In genomic region chr11:59505839-59506712, GRCm38 (mm10) we compare ENCODE assay signal across 8 mouse cellular contexts. TPM values are rescaled to one million over a fixed set of nuclear protein-coding genes. Genes with fewer than 3 reads are reported as not detected.
A peak's percentile ranks its signal among the peaks of the same experiment; 100 is the strongest.
DNase-seq lines count a peak whose midpoint lies in the region; ATAC-seq and TF ChIP-seq lines count a peak whose summit lies in the region.

No protein-coding gene starts in this region.

- no peak for TF ChIP-seq CTCF in Patski (IDR thresholded peaks at IDR 0.05)

- H3K4me1 ChIP-seq in hindbrain, embryonic 13.5 days (replicated peaks), result peaks cover 23% of the 10 kb centered on the region

- CTCF ChIA-PET in Patski (lab: Charles Lee), result interaction anchor here (1.1 kb wide), 1 partner anchor 65 kb away, joined by 3 read pairs; no protein-coding TSS in a partner anchor

- H3K9me3 ChIP-seq in hindbrain, embryonic 13.5 days, result no peaks in the 10 kb centered on the region

- no peaks in the 10 kb centered on the region for H3K27me3 ChIP-seq in Patski
- H3K27me3 ChIP-seq in hindbrain, embryonic 13.5 days, result no peaks in the 10 kb centered on the region

- under 1% methylated on average over 63 of the region's 71 CpGs for WGBS in hindbrain, embryonic 13.5 days

- peak overlapping the region; percentile 81 for H3K4me3 ChIP-seq in hindbrain, embryonic 13.5 days

- in situ Hi-C loops in Patski (cut with MboI; ENCODE audit: low pct_unique_long_range_greater_than_20kb), result no loop called here

- POLR2A ChIA-PET in Patski (lab: Charles Lee), result interaction anchor here (0.6 kb wide), 2 partner anchors 31 to 35 kb away, joined by 3 to 4 read pairs; no protein-coding TSS in a partner anchor

- H3K4me2 ChIP-seq in hindbrain, embryonic 13.5 days, result peak overlapping the region; percentile 93

- H3K27ac ChIP-seq in hindbrain, embryonic 13.5 days, result peak overlapping the region; percentile 90

- peak; percentile 76 for DNase-seq in Patski (ENCODE audit: low read depth, low spot score)
- DNase-seq in cerebellum, postnatal 10 days, result peak; percentile 94 to 95
- DNase-seq in frontal cortex, postnatal 14 days (ENCODE audit: low spot score in 2 of 2), result peak; percentile 55 to 64
- peak; percentile 64 to 71 for DNase-seq in layer of hippocampus, postnatal 36 days
- peak; percentile 94 for DNase-seq in lung, postnatal 36 days
- DNase-seq in retina, postnatal 1 day, result peak; percentile 94
- peak; percentile 78 for DNase-seq in thymus, postnatal 4 days

- peaks cover 37% of the 10 kb centered on the region for H3K36me3 ChIP-seq in hindbrain, embryonic 13.5 days

- peak; percentile 77 for ATAC-seq in Patski
- peak; percentile 92 for ATAC-seq in hindbrain, embryonic 13.5 days (ENCODE audit: low FRiP score)

- H3K9ac ChIP-seq in hindbrain, embryonic 13.5 days, result peak overlapping the region; percentile 95

RNA-seq across cellular contexts. Expression of gene Zkscan17, which starts 20.5 kb away (rescaled TPM):
- 32.4 TPM for polyA plus RNA-seq in Patski (2021)
- polyA plus RNA-seq in hindbrain, embryonic 13.5 days (2015; fragmentation: Nextera tagmentation; extraction: Ambion mirVana), result 14.8 and 15.9 TPM in 2 replicates
- total RNA-seq in layer of hippocampus, postnatal 36 days (2021), result 1 to 10 TPM; 6.6 to 7.5 TPM

RNA-seq across cellular contexts. Expression of gene Zfp867, which starts 33.8 kb away (rescaled TPM):
- polyA plus RNA-seq in Patski (2021), result 8.0 TPM
- polyA plus RNA-seq in hindbrain, embryonic 13.5 days (2015; fragmentation: Nextera tagmentation; extraction: Ambion mirVana), result 12.7 and 13.2 TPM in 2 replicates
- total RNA-seq in layer of hippocampus, postnatal 36 days (2021), result 1 to 10 TPM; 3.4 to 4.2 TPM

RNA-seq across cellular contexts. Expression of gene Nlrp3, which starts 35.3 kb away (rescaled TPM):
- 0.03 TPM for polyA plus RNA-seq in Patski (2021)
- 0.18 and 0.21 TPM in 2 replicates for polyA plus RNA-seq in hindbrain, embryonic 13.5 days (2015; fragmentation: Nextera tagmentation; extraction: Ambion mirVana)
- total RNA-seq in layer of hippocampus, postnatal 36 days (2021), result 1 to 10 TPM in 1 of 2 experiments, under 1 TPM in 1; 0.60 to 1.0 TPM

RNA-seq across cellular contexts. Expression of gene Snap47, which starts 55.1 kb away (rescaled TPM):
- 142 TPM for polyA plus RNA-seq in Patski (2021)
- 448 and 460 TPM in 2 replicates for polyA plus RNA-seq in hindbrain, embryonic 13.5 days (2015; fragmentation: Nextera tagmentation; extraction: Ambion mirVana)
- 100 to 1,000 TPM; 342 to 359 TPM for total RNA-seq in layer of hippocampus, postnatal 36 days (2021)

RNA-seq across cellular contexts. Expression of gene Jmjd4, which starts 56.2 kb away (rescaled TPM):
- polyA plus RNA-seq in Patski (2021), result 13.8 TPM
- 14.3 and 15.2 TPM in 2 replicates for polyA plus RNA-seq in hindbrain, embryonic 13.5 days (2015; fragmentation: Nextera tagmentation; extraction: Ambion mirVana)
- 10 to 100 TPM; 25.2 to 25.9 TPM for total RNA-seq in layer of hippocampus, postnatal 36 days (2021)

Comparison
In these comparisons a context has a peak if more than half of its experiments do, and no peak if none do; other contexts are left out.
1. Peak in every context shown above with its lines: DNase-seq, ATAC-seq, H3K4me3 ChIP-seq and H3K27ac ChIP-seq.